Mouse (Mus musculus): ENCODE measurements around the gene Lmx1a.

Gene Lmx1a

DNA sequence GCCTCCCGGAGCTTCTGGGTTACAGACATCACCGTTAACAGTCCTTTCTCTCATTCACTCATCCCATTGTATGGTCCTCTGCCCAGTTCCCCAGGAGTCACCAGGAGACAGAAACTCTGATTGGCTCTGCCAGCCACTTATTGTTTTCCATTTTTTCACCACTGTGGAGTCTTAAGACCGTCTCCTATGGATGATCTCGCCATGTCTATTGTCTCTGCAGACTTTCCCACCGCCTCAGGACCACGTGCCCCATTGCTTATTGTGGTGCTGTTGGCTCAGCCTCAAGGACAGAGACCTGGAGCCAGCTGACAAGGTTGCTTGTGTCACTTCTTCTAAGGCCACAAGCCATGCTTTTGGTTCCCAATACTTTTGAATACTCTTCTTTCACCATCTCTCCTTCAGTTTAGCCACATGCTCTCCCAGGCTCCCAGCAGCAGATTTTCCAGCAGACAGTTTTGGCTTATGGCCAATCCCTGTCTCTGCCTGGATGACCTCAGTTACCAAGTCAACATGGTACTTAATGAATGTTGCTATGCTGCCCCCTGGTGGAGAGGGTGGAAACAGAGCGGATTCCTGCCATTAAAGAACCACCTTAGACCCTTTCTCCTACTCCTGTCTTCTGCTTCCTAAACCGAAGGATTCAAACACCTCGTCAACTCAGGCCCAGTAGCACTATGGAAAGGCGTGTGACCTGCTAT is 92.9 kb downstream of the Lmx1a start:
- peak; percentile 21 to 34 for DNase-seq (ENCODE audit: low spot score in 2 of 2)

DNA sequence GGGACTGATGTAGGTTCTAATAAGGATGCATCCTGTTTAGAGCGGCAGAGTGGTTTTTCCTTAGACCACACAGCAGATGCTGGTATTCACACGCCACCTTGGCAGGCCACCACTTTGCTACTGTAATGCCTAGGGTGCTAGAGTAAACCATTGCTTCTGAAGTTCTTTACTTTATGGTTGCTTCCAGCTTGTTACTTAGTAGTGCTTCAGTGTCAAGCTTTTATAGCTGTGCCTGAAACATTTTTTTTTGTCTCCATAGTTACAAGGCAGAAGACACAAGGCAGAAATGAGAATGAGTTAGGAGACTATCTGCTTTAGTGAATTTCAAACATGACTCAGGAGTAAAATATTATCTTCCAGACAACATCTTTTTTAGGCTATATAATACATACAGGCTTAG is 95.0 kb downstream of the Lmx1a start:
- DNase-seq (ENCODE audit: low spot score in 2 of 2): peak in 1 of 2 experiments; percentile 7

DNA sequence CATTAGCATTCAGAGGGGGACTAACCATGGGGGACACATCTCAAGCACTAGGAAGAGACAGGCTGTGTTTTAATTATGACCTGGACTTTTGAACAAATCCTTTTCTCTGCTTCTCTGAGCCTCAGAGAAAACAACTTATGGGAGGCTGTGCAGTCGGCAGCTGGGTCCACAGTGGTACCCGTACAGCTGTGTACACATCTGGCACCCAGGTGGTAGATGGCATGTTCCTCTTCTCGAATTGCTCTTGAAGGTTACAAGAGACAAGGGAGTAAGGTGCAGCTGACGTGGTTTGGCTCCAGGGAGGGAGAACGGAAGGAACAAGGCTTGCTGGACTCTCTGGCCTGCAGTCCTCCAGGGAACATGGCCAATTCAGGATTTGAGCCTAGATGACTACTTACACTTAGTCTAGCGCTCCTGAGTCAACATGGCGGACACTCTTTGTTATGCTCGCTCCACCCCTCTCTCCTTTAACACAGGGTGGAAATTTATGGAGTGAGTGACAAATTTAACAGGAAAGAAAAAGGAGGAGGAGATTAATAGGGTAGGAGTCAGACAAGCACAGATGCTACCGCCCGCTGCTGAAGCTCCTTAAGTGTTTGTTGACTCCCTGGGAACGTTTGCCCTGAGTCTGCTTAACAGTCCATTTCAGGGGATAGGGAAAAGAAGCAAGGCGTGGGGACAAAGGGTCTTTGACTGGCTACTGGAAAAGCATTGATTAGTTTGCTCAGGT is 99.8 kb downstream of the Lmx1a start:
- no peak for DNase-seq (ENCODE audit: low spot score in 2 of 2)

DNA sequence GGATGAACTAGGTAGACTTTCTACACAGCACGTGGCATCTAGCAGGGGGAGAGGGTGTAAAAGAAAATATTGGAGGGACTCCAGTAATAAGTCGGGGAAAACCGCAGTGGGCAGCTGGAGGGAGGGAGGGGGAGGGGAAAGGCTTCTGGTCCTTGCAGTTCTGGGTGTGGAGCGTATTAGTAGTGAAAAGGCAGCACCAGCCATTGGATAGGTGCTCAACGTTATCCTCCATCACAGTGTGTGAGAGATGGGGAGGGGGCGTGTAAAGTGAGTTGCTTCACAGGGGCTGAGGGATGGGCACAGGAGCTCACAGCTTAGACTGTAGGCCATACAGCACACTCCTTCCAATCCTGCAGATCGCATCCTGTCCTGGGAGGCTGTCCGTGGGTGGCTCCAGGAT is 100.4 kb downstream of the Lmx1a start:
- DNase-seq (ENCODE audit: low spot score in 2 of 2): no peak

DNA sequence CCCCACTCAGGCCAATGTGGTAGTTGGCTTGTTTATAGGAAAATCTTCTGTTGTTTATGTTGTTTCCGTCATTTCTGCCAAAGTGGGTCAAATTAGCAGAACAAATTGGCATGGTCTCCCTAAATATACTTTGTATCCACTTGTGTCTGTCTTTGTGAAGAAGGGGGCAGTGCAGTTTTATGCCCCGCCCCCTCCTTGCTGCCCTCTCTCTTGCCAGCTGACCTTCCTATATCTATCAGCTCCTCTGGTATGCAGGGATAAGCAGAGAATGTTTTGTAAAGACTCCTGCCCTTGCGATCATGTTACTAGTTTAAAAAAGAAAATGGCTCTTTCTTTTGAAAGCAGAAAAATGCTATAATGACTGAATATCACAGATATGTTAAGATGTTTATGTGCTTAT is 101.7 kb downstream of the Lmx1a start:
- DNase-seq (ENCODE audit: low spot score in 2 of 2): no peak

DNA sequence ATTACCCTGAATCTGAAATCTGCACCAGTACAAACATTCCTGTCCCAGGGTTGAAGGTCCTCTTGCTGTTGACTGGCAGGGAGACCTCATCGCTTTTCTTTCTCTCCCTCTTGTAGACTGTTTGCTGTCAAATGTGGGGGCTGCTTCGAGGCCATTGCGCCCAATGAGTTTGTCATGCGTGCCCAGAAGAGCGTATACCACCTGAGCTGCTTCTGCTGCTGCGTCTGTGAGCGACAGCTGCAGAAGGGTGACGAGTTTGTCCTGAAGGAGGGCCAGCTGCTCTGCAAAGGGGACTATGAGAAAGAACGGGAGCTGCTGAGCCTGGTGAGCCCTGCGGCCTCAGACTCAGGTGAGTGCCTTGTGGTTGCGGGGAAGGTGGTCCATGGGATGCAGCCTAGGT is 102.2 kb downstream of the Lmx1a start:
- DNase-seq (ENCODE audit: low spot score in 2 of 2): no peak

DNA sequence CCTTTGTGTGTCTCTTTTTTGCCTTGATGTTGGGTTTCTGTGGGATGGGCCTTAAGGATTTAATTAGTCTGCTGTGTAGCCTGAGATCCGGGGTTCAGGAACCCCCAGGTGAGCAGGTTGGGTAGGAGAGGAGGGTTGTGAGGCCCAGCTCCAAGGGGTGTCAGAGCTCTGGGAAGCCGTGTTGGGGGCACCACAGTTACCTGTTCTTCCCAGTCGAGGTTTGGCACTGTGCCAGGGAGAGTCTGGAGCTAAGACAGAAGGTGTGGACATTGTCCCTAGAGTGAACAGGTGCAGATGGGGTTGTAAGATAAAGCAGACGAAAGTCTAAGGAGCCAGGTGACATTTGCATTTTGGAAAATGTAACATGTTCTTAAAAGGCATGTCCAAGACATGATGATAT is 112.9 kb downstream of the Lmx1a start:
- no peak for DNase-seq (ENCODE audit: low spot score in 2 of 2)

DNA sequence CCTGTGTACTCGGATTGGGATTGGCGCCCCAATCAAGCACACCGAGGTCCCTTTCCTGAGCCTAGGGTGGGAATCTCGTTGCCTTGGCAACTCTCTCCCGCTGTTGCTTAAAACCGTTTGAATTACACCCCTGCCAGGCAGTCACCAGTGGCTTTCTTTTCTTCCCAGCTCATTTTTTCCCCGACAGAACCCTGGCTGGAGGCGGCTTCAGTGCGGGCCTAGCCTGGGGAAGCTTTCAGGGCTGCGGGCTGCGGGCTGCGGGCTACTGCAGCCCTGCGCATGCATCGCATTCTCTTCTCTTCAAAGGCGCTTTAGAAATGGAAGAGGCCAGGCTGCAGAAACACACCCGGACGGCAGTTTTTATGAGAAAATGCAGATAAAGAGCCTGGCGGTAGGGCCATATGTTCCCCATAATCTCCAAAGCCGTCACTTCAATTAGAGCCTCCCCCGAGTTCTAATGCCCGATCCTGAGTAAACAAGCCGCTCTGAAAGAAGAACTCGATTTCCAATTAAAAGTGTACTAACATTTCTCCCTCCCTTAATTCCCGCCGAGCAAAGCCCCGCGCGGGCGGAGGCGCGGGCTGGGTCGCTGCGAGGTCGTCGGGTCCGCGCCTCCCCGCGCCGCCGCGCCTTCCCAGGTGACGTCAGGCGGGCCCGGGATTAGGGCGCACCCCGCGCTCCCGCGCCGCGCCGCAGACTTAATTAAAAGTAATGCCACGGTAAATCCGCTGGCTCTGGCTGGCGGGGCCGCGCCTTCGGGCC is 113.7 kb downstream of the Lmx1a start:
- DNase-seq (ENCODE audit: low spot score in 2 of 2): peak; percentile 14 to 20

DNA sequence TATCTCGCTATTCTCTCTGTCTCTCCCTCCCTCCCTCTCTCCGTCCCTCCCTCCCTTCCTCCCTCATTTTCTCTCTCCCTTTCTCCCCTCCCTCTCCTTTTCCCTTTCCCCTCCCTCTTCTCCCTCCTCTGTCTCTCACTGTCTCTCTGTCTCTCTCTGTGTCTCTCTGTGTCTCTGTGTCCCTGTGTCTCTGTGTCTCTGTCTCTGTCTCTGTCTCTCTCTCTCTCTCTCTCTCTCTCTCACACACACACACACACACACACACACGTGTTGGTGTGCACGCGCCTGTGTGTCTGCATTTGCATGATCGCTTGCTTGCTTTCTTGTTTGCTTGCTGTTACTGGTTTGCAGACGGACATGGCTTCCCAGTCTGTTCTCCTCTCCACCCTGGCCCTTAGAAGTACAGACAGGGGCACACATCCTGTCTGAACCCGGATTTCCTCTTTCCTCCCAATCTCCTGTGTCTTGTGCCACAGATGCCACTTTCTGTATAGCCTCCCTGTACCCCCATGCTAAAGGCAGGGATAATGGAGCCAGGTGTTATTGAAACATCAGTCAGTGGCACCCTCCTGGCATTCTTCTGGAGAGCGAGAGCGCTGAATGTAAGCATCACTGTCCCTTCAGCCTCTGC is 114.4 kb downstream of the Lmx1a start:
- no peak for DNase-seq (ENCODE audit: low spot score in 2 of 2)

DNA sequence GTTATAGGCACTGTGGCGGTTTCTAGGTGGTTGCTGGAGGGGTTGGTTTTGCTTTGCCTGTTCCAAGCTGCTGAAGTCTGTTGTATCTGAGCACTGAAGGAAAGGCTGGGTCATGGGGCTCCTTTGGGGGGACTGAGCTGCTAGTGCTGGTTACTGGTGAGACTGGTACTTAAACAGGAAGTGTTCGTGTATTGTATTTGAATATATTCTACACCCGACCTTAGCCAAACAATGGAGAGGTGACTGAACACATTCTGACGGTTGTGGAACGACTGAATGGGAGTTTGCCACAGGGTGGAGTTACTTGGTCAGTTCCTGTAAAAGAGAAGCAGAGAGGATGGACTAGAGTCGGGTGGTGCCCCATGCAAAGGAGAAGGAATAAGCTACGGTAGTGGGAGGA is 115.8 kb downstream of the Lmx1a start:
- no peak for DNase-seq (ENCODE audit: low spot score in 2 of 2)

DNA sequence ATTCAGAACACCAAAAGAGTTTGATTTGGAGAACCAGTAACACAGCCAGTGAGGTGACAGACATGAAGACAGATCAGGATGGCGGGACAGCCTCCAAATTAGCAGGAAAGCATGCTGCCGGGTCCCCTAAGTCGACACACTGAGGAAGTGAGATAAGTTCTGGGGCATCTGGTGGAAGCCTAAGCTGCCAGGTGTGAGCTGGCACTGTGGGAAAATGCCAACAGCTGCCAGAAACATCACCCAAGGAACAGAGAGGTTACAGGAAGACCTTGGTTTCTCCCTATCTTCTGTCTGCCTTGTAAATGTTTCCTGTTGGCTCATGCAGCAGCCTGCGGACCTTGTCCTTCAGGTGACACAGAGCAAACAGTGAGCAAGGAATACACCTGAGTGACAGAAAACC is 122.1 kb downstream of the Lmx1a start:
- no peak for DNase-seq (ENCODE audit: low spot score in 2 of 2)

DNA sequence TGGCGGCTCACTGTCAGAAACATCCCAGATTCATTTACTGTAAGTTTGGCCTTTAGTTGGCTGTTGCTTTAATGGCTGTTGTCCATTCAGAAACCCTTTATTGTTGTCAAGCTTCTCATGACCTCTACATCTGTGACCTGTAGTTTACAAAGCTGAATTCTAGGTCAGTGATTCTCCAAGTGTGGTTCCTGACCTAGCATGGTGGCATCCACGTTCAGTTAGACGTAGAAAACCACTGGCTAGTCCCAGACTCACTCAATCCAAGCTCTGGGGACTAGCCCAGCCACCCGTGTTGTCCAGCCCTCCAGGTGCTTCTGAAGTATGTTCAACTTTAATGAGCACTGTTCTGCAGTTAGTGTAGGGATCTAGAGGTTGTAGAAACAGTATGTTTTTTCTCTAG is 126.1 kb downstream of the Lmx1a start:
- DNase-seq (ENCODE audit: low spot score in 2 of 2): no peak

DNA sequence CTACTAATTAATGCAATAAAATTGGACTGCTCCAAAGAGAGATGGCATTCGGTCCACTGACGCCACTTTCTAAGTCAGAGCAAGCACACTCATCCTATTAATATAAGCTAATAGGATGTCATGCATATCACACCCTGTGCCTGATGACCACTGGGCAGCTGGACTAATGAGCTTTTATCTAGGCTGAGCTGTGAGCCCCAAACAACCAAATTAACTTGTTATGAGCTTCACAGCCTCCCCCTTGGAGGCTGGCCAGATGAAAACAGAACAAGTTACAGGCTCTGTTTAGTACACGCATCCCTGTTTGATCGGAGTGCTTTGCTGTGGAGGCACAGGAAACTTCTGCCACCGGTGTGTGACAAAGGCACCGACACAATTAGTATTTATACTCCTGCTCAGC is 128.0 kb downstream of the Lmx1a start:
- DNase-seq (ENCODE audit: low spot score in 2 of 2): no peak

DNA sequence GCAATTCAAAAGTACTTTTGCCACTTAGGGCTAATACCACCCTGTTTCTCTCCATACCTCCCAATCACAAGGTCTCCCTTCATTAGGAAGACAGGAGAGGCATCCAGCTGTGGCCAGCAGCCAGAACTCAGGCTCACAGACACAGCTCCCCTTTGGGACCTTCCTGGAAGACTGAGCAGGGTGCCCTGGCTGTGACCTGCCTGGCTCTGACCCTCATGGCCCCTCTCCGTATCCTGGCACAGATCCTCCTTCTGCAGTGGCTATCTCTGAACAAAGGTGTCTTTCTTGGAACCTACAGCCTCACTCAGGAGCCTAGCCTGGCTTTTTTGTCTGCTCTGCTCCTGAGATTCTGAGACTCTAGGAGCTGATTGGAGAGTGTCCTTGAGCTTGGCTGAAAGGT is 128.6 kb downstream of the Lmx1a start:
- no peak for DNase-seq (ENCODE audit: low spot score in 2 of 2)

DNA sequence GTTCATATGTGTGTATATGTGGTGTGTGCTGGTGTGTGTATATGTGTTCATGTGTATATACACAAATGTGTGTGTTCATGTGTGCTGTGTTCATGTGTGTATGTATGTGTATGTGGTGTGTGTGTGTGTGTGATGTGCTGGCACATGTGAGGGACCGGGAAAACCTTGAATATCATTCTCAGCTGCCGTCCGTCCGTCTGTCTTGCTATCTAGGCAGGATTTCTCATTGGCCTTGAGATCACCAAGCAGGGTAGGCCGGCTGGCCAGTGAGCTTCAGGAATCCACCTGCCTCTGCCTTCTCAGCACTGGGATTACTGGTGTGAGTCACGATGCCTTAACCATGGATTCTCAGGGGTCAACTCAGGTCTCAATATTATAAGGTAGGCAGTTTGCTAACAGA is 131.0 kb downstream of the Lmx1a start:
- no peak for DNase-seq (ENCODE audit: low spot score in 2 of 2)

DNA sequence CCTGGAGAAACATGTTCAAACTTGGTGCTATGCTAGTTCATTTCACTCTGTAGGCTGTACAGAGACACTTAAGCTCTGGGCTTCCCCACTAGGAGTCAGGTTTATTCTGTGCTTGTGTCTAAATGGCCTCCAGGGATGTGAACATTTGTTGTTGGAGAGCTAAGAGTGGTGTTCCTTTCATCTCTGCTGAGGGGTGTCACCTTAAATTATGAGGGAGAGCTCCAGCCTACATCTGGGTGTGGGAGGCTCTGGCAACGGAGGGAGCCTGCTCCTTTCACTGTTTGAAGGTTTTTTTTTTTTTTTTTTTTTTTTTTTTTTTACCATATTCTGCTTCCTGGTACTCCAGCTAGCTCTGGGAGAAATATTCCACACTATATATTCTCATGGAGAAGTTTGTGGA is 132.1 kb downstream of the Lmx1a start:
- no peak for DNase-seq (ENCODE audit: low spot score in 2 of 2)

DNA sequence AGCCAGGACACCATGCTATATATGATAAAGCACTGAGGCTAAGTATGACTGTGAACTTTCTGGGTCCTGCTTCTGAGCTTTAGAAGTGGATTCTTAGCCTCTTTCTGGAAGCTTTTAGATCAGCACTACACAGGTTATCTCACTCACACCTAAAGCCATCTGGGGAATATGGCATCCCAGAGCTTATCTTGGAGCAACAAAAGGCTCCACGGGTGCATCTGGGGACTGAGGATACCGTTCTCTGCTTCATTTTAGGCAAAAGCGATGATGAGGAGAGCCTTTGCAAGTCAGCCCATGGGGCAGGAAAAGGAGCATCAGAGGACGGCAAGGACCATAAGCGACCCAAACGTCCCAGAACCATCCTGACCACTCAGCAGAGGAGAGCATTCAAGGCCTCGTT is 141.3 kb downstream of the Lmx1a start:
- DNase-seq (ENCODE audit: low spot score in 2 of 2): no peak

DNA sequence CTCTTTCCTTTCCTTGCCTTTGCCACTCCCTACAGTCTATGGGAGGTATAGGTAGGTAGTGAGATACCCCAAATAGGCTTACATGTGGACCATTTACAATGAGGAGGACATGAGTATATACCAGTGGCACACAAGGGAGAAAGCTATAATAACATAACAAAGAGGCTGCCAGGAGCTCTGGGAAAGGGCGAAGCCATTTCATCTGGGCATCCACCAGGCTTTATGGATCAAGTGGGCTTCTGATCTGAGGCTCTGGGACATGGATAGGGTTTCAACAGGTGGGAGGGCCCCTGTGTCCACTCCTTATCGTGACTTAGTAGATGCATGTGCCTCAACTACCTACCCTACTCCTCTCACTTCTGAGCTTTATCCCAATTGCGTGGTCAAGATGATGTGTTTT is 142.6 kb downstream of the Lmx1a start:
- no peak for DNase-seq (ENCODE audit: low spot score in 2 of 2)

DNA sequence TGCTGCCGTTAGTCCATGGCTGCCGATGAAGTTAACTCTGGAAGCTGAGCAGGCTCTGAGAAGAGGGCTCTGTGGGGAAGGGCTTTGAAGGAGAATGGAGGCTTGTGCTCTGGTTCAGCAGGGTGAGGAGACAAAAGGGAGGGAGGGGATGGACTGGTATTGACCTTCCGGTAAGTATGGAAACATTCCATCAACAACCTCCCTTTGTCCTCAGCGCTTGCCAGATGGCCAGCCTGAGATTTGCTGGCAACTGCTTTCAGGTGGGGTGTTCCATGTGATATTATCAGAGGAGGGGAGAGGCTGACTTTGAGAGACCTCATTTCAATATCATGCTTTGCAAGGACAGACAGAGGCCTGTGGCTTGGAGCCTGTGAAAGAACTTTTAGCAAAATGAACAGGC is 165.8 kb downstream of the Lmx1a start:
- DNase-seq (ENCODE audit: low spot score in 2 of 2): no peak

DNA sequence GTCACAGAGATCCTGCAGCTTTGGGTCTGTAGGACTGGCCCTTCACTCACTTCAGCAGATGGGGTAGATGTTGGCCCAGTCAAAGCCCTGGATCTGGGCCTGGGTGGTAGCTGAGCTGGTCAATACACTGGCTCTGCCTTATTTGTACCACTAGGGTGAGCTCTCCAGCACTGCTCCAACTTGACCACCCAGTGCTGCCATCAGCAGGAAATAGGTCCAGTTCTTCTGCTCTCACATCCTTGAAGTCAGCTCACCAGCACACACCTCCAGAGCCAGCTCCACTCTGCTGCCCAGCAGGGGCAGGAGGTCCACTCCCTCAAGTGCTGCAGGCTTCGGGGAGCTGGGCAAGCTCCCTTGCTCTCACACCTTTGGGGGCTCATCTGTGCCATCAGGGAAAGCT is 183.0 kb downstream of the Lmx1a start:
- DNase-seq (ENCODE audit: low spot score in 2 of 2): no peak

DNA sequence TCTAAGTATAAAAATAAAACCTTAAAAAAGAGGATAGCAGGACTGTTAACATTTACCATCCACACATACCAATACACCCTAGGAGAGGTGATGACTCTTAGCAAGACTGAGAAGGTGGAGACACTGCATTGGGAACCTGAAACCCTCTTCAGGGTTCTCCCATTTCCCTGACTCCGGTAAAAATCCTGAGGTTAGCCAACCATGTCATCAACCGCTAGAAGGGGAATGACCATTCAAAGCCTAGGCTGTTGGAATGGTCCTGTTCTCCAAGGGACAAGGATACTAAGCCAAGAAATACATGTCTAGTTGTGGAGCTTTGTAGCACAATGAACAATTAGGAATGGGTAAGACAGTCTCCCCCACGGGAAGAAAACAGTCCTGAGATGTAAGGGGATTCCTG is 185.1 kb downstream of the Lmx1a start:
- DNase-seq (ENCODE audit: low spot score in 2 of 2): no peak

DNA sequence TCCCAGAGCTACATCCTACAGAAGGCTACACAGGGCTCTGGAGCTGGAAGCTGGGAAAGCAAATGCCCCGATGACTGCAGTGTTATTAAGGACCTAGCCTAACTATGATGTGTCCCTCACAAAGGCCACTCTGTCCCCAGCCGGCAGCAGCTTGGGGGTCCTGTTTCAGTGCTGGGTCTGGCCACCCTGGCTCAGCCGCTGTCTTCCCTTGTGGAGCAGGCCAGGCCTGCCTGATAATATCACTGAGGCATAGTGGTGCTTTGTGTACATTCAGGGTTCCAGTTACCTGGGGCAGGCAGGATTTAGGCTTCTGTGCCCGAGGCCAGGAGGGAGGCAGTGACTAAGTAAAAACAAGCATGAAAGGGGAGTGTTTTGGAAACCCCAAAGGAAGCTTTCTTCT is 188.9 kb downstream of the Lmx1a start:
- no peak for DNase-seq (ENCODE audit: low spot score in 2 of 2)

DNA sequence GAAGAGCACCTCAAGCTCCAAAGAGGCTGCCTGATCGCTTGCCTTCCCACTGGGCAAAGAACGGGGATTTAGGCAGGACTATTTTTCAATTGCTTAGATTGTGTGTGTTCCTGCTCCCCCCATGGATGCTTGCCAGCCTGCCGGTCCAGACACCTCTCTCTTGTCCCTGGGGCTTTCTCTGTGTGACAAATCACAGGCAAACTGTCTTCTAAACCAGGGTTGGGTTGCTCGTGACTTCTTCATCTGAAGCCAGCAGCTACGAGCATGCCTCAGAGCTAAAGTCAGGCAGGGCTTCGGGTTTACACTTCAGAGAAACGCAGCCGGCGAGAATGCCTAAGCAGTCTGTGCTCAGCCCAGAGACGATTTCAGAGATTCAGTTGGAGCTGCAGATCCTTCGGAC is 189.3 kb downstream of the Lmx1a start:
- no peak for DNase-seq (ENCODE audit: low spot score in 2 of 2)
